Mouse (Mus musculus) neural tube, embryonic 15.5 days (tissue): ENCODE results near the gene Patl1. TPM values are rescaled to one million over a fixed set of nuclear protein-coding genes. Genes with fewer than 3 reads are reported as not detected.
"Not testable (repeated sequence)": the region's sequence is repeated elsewhere in the genome, so short reads cannot be mapped to it uniquely, and the experiment has no call there.

ENCODE experiments used
- ATAC-seq: fragments of 200-750 bp; cut with Nextera tagmentation; 2 replicates; pipeline ENCODE4 v1.8.0; 2017; ENCODE audit warnings: mild to moderate bottlenecking, moderate TSS enrichment, moderate library complexity; ENCODE audit not compliant: low FRiP score
- H3K27ac ChIP-seq: fragments of 300-500 bp; sonication (generic); replicated peaks from 2 replicates; pipeline ENCODE4 v1.5.1; 2015; ENCODE audit warnings: mild to moderate bottlenecking, inconsistent platforms
- H3K27me3 ChIP-seq: fragments of 300-500 bp; sonication (generic); replicated peaks from 2 replicates; pipeline ENCODE4 v1.6.1; 2015; ENCODE audit warnings: inconsistent platforms
- H3K36me3 ChIP-seq: fragments of 300-500 bp; sonication (generic); 2 replicates; pipeline ENCODE4 v1.6.1; 2015; ENCODE audit warnings: inconsistent platforms
- H3K4me1 ChIP-seq: fragments of 300-500 bp; sonication (generic); 2 replicates; pipeline ENCODE4 v1.6.1; 2015; ENCODE audit warnings: inconsistent platforms
- H3K4me2 ChIP-seq: fragments of 300-500 bp; sonication (generic); 2 replicates; pipeline ENCODE4 v1.6.1; 2015; ENCODE audit warnings: inconsistent platforms, mild to moderate bottlenecking, moderate library complexity
- H3K4me3 ChIP-seq: fragments of 300-500 bp; sonication (generic); replicated peaks from 2 replicates; pipeline ENCODE4 v1.5.1; 2015; ENCODE audit warnings: mild to moderate bottlenecking, inconsistent platforms
- H3K9ac ChIP-seq: fragments of 300-500 bp; sonication (generic); replicated peaks from 2 replicates; pipeline ENCODE4 v1.6.1; 2015; ENCODE audit warnings: mild to moderate bottlenecking, inconsistent platforms
- H3K9me3 ChIP-seq: fragments of 300-500 bp; sonication (generic); replicated peaks from 2 replicates; pipeline ENCODE4 v1.6.1; 2016; ENCODE audit warnings: inconsistent platforms
- WGBS: fragments of 180-500 bp; shearing (Covaris S2); methylation state at CpG from one replicate; pipeline ENCODE4 v1.1.7; 2015; ENCODE audit warnings: mixed read lengths; 5-methylcytosine and 5-hydroxymethylcytosine counted together
- polyA plus RNA-seq: library from polyadenylated mRNA; unstranded; fragments of >200 nt; fragmentation: Nextera tagmentation; extraction: Ambion mirVana; gene quantifications from 2 replicates; pipeline ENCODE4 v1.2.1, GENCODE M21; 2015

Gene Patl1
- polyA plus RNA-seq, 1 experiment from 2014 or later: 13.3 TPM

DNA sequence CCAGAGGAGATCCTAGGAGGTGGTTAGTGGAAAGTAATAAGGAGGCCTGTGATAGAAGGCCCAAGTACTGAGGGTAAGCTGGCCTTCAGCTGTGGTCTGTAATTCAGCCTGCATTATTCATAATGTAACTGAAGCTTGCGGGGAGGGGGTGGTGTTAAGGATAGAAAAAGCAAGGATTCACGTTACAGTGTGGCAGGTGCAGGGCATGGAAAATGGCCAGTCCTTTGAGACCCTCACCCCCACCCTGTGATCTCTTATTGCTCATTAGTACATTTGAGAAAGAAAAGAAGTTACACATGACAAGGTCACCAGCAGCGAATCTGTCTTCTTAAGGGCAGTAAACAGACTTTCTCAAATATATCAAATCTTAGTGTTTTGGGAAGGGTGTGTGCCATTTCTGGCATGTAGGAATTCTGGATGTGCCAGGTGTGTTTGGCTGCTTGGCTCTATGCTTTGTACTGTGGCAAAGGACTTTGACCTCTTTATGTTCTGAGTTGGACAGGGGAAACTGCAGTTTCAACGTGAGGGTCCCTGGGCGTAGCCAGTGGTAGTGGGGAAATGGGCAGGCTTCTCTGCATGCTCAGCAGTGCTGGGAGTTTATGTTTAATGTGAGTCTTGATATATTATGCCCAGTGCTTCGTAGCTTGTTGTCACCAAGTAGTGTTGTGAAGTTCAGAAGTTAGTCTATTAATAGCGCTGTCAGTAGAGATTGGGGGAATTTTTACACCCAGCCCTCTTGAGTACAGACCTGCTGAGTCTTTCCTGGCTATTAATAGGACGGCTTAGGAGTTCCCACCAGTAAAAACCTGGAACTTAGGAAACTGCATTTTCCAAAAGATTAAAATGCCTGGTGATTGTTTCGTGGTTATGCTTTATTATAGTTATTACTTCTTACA lies 57.2 kb downstream of the Patl1 start:
- Histone ChIP-seq H3K9ac (no peak overlapping the region), H3K9me3 (no peaks in the 10 kb centered on the region), H3K36me3 (peaks cover 42% of the 10 kb centered on the region), H3K4me2 (no peak overlapping the region), H3K27me3 (no peaks in the 10 kb centered on the region), H3K4me1 (peaks cover 33% of the 10 kb centered on the region), H3K4me3 (no peak overlapping the region), H3K27ac (no peak overlapping the region)
- 75% methylated on average over 9 of the region's 9 CpGs for WGBS
- ATAC-seq: no peak

DNA sequence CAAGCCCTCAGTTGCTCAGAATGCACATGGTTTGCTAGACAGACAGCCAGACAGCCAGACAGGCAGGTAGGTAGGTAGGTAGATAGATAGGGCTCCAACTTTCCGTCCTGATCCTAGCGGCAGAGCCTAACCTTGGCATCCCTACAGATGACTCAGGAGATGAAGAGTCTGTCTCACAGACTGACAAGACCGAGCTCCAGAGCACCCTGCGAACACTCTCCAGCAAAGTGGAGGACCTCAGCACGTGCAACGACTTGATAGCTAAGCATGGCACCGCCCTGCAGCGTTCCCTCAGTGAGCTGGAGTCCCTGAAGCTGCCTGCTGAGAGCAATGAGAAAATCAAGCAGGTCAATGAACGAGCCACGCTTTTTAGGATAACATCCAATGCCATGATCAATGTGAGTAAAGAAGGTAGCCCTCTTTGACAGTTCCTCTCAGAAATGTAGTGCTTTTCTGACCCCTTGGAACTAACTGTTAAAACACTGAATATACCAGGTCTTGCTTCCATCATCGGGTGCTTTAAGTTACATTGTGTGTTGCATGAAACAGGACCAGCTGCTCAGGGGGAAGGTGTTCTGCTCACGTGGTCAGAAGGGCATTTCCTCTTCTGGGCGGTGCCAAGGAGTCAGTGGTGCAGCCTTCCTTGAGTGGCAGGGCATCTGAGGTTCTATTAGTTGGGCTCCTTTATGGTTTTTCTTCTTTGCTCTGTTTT lies 61.5 kb downstream of the Patl1 start:
- Histone ChIP-seq H3K27me3 (no peaks in the 10 kb centered on the region), H3K4me2 (no peak overlapping the region), H3K36me3 (peaks cover 78% of the 10 kb centered on the region), H3K9ac (no peak overlapping the region), H3K9me3 (no peaks in the 10 kb centered on the region), H3K27ac (no peak overlapping the region), H3K4me3 (no peak overlapping the region), H3K4me1 (peaks cover 11% of the 10 kb centered on the region)
- 93% methylated on average over 13 of the region's 13 CpGs for WGBS
- ATAC-seq: no peak

DNA sequence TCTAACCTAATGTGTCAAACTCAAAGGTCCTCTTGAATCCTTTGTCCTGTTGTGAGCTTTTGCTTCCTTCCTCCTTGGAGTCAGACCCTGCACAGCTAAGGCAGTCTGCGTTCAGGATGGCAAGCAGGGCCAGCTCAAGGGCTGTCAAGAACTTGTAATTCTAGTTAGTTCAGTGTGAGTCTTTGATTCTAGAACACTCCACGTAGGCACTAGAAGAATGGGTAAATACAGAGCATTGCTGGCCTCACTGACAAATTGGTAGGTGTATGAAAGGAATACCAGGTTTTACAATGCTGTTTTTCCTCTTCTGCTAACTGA lies 62.0 kb downstream of the Patl1 start:
- H3K9me3 ChIP-seq: no peaks in the 10 kb centered on the region
- no peak overlapping the region for H3K4me3 ChIP-seq
- H3K4me2 ChIP-seq: no peak overlapping the region
- no peak overlapping the region for H3K9ac ChIP-seq
- no peaks in the 10 kb centered on the region for H3K27me3 ChIP-seq
- 84% methylated on average over 2 of the region's 2 CpGs for WGBS
- peaks cover 5% of the 10 kb centered on the region for H3K4me1 ChIP-seq
- peaks cover 83% of the 10 kb centered on the region for H3K36me3 ChIP-seq
- ATAC-seq: no peak
- H3K27ac ChIP-seq: no peak overlapping the region

DNA sequence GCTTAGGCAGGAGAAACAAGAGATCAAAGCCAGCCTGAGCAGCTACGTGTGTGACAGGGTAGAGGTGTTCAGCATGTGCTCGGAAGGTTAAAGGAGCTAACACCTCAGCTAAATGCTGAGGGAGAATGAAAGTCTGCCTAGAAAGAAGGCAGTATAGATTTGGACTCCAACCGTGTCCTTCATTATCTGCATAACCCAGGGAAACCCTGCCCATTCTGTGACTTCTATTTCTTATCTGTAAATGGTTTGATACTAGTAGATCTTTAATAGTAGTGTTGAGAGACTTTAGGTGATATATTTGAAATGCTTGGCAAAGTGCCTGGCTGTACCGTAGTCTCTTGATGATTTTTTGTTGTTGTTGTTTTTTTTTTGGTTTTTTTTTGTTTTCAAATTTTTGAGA lies 63.5 kb downstream of the Patl1 start:
- Histone ChIP-seq H3K4me3 (no peak overlapping the region), H3K4me1 (no peaks in the 10 kb centered on the region), H3K9ac (no peak overlapping the region), H3K27me3 (no peaks in the 10 kb centered on the region), H3K4me2 (no peak overlapping the region), H3K27ac (no peak overlapping the region), H3K36me3 (peaks cover 95% of the 10 kb centered on the region), H3K9me3 (no peaks in the 10 kb centered on the region)
- WGBS: 89% methylated on average over 4 of the region's 4 CpGs
- no peak for ATAC-seq

DNA sequence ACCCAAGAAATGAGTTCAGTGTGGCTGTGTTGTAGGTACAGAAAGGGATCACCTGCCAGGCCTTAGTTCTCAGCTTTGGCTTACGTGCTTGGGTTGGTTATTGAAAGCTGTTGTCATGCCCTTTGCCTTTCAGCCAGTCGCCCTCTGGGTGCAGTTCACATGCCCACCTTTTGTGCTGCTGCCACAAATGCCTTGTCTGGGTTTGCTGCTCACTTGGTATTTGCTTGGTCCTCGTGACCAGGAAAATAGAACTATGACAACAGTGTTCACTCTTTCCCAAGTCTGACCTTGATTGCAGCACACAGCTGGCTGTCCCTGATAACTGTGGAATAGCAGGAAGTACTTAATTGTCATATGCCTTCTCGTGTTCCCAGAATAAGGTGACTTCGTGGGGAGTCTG lies 65.2 kb downstream of the Patl1 start:
- no peak for ATAC-seq
- no peaks in the 10 kb centered on the region for H3K4me1 ChIP-seq
- no peak overlapping the region for H3K4me3 ChIP-seq
- no peak overlapping the region for H3K27ac ChIP-seq
- no peak overlapping the region for H3K4me2 ChIP-seq
- peaks cover 93% of the 10 kb centered on the region for H3K36me3 ChIP-seq
- H3K9ac ChIP-seq: no peak overlapping the region
- no peaks in the 10 kb centered on the region for H3K9me3 ChIP-seq
- WGBS: 90% methylated on average over 5 of the region's 5 CpGs
- H3K27me3 ChIP-seq: no peaks in the 10 kb centered on the region

DNA sequence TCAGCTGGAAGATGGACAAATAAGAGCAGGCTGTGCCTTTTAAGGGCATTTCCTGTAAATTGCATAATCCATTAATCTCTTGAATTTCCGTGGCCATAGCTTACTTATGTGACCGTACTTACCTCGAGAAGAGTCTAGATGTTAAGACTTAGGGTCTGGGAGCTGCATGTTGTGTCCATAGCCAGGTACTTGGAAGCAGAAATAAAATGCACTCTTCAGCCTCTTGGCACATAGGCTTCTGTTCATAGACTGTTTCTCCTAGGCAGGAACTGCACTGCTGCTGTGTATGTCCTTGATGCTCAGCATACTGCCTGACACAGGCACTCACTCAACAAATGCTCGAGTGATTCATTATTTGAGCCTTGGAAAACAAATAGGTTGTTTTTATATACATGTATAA lies 68.3 kb downstream of the Patl1 start:
- H3K27ac ChIP-seq: no peak overlapping the region
- H3K27me3 ChIP-seq: no peaks in the 10 kb centered on the region
- no peak overlapping the region for H3K4me2 ChIP-seq
- H3K4me3 ChIP-seq: no peak overlapping the region
- H3K9me3 ChIP-seq: no peaks in the 10 kb centered on the region
- no peaks in the 10 kb centered on the region for H3K4me1 ChIP-seq
- H3K36me3 ChIP-seq: peaks cover 88% of the 10 kb centered on the region
- no peak for ATAC-seq
- WGBS: 94% methylated on average over 4 of the region's 4 CpGs
- no peak overlapping the region for H3K9ac ChIP-seq

DNA sequence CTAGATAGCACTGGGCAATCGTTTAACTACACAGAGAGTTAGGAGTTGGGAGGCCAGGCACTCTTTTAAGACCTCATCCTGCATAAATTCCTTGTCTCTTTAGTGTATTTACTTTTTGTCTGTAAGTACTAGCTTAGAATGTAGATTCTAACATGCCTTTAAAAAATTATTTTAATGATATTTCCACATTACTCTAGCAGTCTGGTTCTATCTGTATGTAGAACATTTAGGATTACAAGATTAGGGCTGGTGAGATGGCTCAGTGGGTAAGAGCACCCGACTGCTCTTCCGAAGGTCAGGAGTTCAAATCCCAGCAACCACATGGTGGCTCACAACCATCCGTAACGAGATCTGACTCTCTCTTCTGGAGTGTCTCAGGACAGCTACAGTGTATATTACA lies 72.4 kb downstream of the Patl1 start:
- WGBS: 82% methylated on average over 5 of the region's 5 CpGs

DNA sequence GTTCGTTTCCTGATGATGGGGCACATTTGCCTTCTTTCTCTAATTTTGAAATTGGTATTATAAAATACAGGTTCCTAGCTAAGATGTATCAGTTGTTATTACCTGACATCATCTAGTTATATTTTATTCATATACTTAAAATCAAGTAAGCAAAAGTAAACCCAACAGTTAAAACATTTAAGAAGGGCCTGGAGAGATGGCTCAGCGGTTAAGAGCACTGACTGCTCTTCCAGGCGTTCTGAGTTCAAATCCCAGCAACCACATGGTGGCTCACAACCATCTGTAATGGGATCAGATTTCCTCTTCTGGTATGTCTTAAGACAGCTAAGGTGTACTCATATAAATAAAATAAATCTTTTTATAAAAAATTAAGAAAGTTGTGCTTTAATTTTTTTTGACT lies 75.6 kb downstream of the Patl1 start:
- Histone ChIP-seq H3K9ac (no peak overlapping the region), H3K36me3 (peaks cover 80% of the 10 kb centered on the region), H3K4me1 (no peaks in the 10 kb centered on the region), H3K27me3 (no peaks in the 10 kb centered on the region), H3K27ac (no peak overlapping the region), H3K4me2 (no peak overlapping the region), H3K4me3 (no peak overlapping the region), H3K9me3 (no peaks in the 10 kb centered on the region)
- no peak for ATAC-seq
- WGBS: 92% methylated on average over 3 of the region's 3 CpGs

More for the DNA sequence above, 72.4 kb downstream of the Patl1 start:
- H3K9me3 ChIP-seq, ATAC-seq, H3K27me3 ChIP-seq, H3K4me3 ChIP-seq, H3K4me1 ChIP-seq, H3K27ac ChIP-seq, H3K9ac ChIP-seq, H3K4me2 ChIP-seq: not testable (repeated sequence)
- H3K36me3 ChIP-seq: peaks cover 80% of the 10 kb centered on the region

DNA sequence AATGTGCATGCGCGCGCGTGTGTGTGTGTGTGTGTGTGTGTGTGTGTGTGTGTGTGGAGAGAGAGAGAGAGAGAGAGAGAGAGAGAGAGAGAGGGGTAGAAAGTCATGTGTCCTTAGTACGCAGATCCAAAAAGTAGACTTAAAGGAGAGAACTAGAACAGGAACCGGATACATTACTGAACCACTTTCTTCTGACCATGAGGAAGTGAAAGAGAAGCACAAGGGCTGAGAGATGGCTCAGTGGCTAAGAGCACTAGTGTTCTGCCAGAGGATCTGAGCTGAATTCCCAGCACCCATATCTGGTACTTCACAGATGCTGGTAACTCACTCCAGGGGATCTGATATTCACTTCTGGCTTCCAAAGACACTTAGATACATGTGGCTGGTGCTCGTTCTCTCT lies 77.1 kb downstream of the Patl1 start:
- no peak overlapping the region for H3K27ac ChIP-seq
- ATAC-seq: no peak
- H3K4me1 ChIP-seq: no peaks in the 10 kb centered on the region
- H3K4me3 ChIP-seq: no peak overlapping the region
- 96% methylated on average over 7 of the region's 7 CpGs for WGBS
- no peak overlapping the region for H3K9ac ChIP-seq
- H3K27me3 ChIP-seq: no peaks in the 10 kb centered on the region
- no peaks in the 10 kb centered on the region for H3K9me3 ChIP-seq
- H3K36me3 ChIP-seq: peaks cover 76% of the 10 kb centered on the region
- no peak overlapping the region for H3K4me2 ChIP-seq

DNA sequence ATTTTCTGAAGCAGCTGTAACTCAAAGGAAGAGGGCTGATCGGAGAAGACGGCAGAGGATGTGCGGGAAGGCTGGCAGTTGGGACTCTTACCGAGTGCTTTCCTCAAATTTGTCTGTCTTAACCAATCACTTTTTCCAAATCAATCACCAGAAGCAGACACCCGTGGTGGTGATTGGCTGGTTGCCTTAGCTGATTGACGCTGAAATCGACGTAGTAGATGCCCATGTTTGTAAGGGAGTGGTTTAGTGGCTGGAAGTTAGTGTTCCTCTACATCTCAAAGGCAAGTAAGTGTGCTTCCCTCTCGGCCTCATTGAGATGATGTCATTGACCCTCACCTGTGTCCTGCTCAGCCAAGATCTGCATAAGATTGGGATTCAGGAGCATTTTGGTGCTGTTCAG lies 79.8 kb downstream of the Patl1 start:
- peaks cover 78% of the 10 kb centered on the region for H3K36me3 ChIP-seq
- no peak overlapping the region for H3K27ac ChIP-seq
- H3K4me3 ChIP-seq: no peak overlapping the region
- no peak overlapping the region for H3K4me2 ChIP-seq
- H3K9me3 ChIP-seq: no peaks in the 10 kb centered on the region
- no peak for ATAC-seq
- no peak overlapping the region for H3K9ac ChIP-seq
- 95% methylated on average over 9 of the region's 9 CpGs for WGBS
- no peaks in the 10 kb centered on the region for H3K4me1 ChIP-seq
- H3K27me3 ChIP-seq: no peaks in the 10 kb centered on the region

DNA sequence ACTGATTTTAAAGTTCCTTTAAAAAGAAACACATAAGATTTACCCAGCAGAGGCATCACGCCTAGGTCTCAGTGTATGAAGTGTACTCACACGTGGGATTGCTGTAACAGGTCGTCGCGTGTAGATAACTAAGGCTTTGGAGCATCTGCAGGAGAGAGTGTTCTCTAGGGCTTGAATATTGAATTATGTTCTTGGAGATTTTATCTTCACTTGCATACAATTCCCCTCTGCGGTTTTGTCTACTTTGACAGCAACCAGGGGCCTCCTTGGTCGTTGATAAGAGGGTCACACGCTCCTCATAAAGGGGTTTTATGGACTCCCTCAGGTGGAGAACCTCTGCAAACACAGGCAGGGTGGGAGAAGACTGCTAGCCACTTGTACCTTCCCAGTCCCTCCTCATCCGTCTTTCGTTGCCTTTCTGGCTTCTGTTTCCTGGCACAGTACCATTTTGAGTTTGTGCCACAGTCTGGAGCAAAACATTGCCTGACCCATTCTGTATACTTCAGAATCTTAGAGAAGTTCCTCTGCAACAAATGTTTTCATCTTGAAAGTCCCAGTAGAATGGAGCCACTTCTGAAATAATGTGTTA lies 80.3 kb downstream of the Patl1 start:
- no peak overlapping the region for H3K27ac ChIP-seq
- H3K4me2 ChIP-seq: no peak overlapping the region
- no peaks in the 10 kb centered on the region for H3K4me1 ChIP-seq
- WGBS: 91% methylated on average over 10 of the region's 10 CpGs
- H3K4me3 ChIP-seq: no peak overlapping the region
- H3K9ac ChIP-seq: no peak overlapping the region
- no peaks in the 10 kb centered on the region for H3K9me3 ChIP-seq
- H3K36me3 ChIP-seq: peaks cover 74% of the 10 kb centered on the region
- no peak for ATAC-seq
- H3K27me3 ChIP-seq: no peaks in the 10 kb centered on the region
